13 mouse cellular contexts compared by ENCODE assay signal in genomic region chr9:57014766-57015165, GRCm38 (mm10). TPM values are rescaled to one million over a fixed set of nuclear protein-coding genes. Genes with fewer than 3 reads are reported as not detected.
A peak's percentile ranks its signal among the peaks of the same experiment; 100 is the strongest.
DNase-seq lines count a peak whose midpoint lies in the region; ATAC-seq and TF ChIP-seq lines count a peak whose summit lies in the region.
"Had no signal": no experiment of that assay in that cellular context is flagged by ENCODE, and none has a peak within 500 bp of the region (broad histone marks: within the 10 kb centered on the region; RNA-seq: fewer than 3 reads in every experiment).

No protein-coding gene starts in this region.

- no peak overlapping the region for H3K9ac ChIP-seq in heart, embryonic 12.5 days
- no peak overlapping the region for H3K9ac ChIP-seq in liver, postnatal 0 days (replicated peaks)
- no peak overlapping the region for H3K9ac ChIP-seq in liver, embryonic 11.5 days (ENCODE audit: low read depth, low read length)
- H3K9ac ChIP-seq: embryonic facial prominence, embryonic 12.5 days; forebrain, embryonic 13.5 days; limb, embryonic 12.5 days; stomach, embryonic 15.5 days had no signal

- intact Hi-C loops in heart, postnatal 36 days (cut with DNase I), result no loop called here

- 77% methylated on average over 1 of the region's 1 CpGs for WGBS in heart, embryonic 12.5 days
- WGBS in liver, postnatal 0 days (ENCODE audit: insufficient replicate concordance), result 79% methylated on average over 1 of the region's 1 CpGs
- 86% methylated on average over 1 of the region's 1 CpGs for WGBS in liver, embryonic 11.5 days

- ATAC-seq in heart, embryonic 12.5 days (ENCODE audit: insufficient number of reproducible peaks, low FRiP score), result no peak
- ATAC-seq in liver, postnatal 0 days, result no peak
- ATAC-seq in liver, embryonic 11.5 days (replicated peaks; ENCODE audit: low FRiP score), result no peak
- ATAC-seq: forebrain, embryonic 13.5 days had no signal

- no peak for TF ChIP-seq EP300 in liver, postnatal 0 days (IDR thresholded peaks at IDR 0.05; ENCODE audit: low read depth)

- peaks cover 13% of the 10 kb centered on the region for H3K36me3 ChIP-seq in heart, embryonic 12.5 days
- 0 out of 2 replicates have a peak, but pooled peaks cover under 1% of the 10 kb centered on the region for H3K36me3 ChIP-seq in liver, postnatal 0 days (replicated peaks; ENCODE audit: insufficient read depth, low read length)
- peaks cover 6% of the 10 kb centered on the region; the same call in 1 of the 2 replicates for H3K36me3 ChIP-seq in liver, embryonic 11.5 days (ENCODE audit: control insufficient read depth, insufficient read depth, low read length)

- TF ChIP-seq CTCF in liver, postnatal 0 days (IDR thresholded peaks at IDR 0.05; ENCODE audit: low read depth), result peak; percentile 41

- H3K4me1 ChIP-seq in heart, embryonic 12.5 days (replicated peaks), result no peaks in the 10 kb centered on the region
- H3K4me1 ChIP-seq in liver, postnatal 0 days (ENCODE audit: insufficient read depth), result no peaks in the 10 kb centered on the region
- H3K4me1 ChIP-seq in liver, embryonic 11.5 days (replicated peaks; ENCODE audit: control insufficient read depth, insufficient read depth, low read length), result no peaks in the 10 kb centered on the region
- H3K4me1 ChIP-seq: embryonic facial prominence, embryonic 12.5 days; forebrain, embryonic 13.5 days; limb, embryonic 12.5 days; stomach, embryonic 15.5 days had no signal

- H3K4me3 ChIP-seq in heart, embryonic 12.5 days, result no peak overlapping the region
- H3K4me3 ChIP-seq in liver, postnatal 0 days (ENCODE audit: low read depth, low read length), result no peak overlapping the region
- H3K4me3 ChIP-seq in liver, embryonic 11.5 days (ENCODE audit: low read depth, low read length), result no peak overlapping the region
- H3K4me3 ChIP-seq: embryonic facial prominence, embryonic 12.5 days; forebrain, embryonic 13.5 days; limb, embryonic 12.5 days; stomach, embryonic 15.5 days had no signal

- no peaks in the 10 kb centered on the region for H3K27me3 ChIP-seq in heart, embryonic 12.5 days (replicated peaks)
- no peaks in the 10 kb centered on the region for H3K27me3 ChIP-seq in liver, postnatal 0 days (ENCODE audit: insufficient read depth, low read length)
- H3K27me3 ChIP-seq in liver, embryonic 11.5 days (replicated peaks; ENCODE audit: control insufficient read depth, insufficient read depth, low read length), result no peaks in the 10 kb centered on the region
- H3K27me3 ChIP-seq: CH12.LX; embryonic facial prominence, embryonic 12.5 days; forebrain, embryonic 13.5 days; limb, embryonic 12.5 days; stomach, embryonic 15.5 days had no signal

- H3K9me3 ChIP-seq in heart, embryonic 12.5 days (replicated peaks), result 0 out of 2 replicates have a peak, but pooled peaks cover 3% of the 10 kb centered on the region
- H3K9me3 ChIP-seq in liver, postnatal 0 days (ENCODE audit: low read length), result no peaks in the 10 kb centered on the region
- no peaks in the 10 kb centered on the region for H3K9me3 ChIP-seq in liver, embryonic 11.5 days (ENCODE audit: control insufficient read depth, low read length)
- H3K9me3 ChIP-seq: embryonic facial prominence, embryonic 12.5 days; stomach, embryonic 15.5 days had no signal

- H3K27ac ChIP-seq in heart, embryonic 12.5 days (ENCODE audit: poor library complexity, severe bottlenecking), result no peak overlapping the region
- no peak overlapping the region for H3K27ac ChIP-seq in liver, postnatal 0 days (ENCODE audit: low read depth)
- no peak overlapping the region for H3K27ac ChIP-seq in liver, embryonic 11.5 days (ENCODE audit: low read depth, low read length)
- H3K27ac ChIP-seq: embryonic facial prominence, embryonic 12.5 days; forebrain, embryonic 13.5 days; limb, embryonic 12.5 days; stomach, embryonic 15.5 days had no signal

- H3K4me2 ChIP-seq in heart, embryonic 12.5 days, result no peak overlapping the region
- no peak overlapping the region for H3K4me2 ChIP-seq in liver, postnatal 0 days (ENCODE audit: low read depth, low read length)
- no peak overlapping the region for H3K4me2 ChIP-seq in liver, embryonic 11.5 days
- H3K4me2 ChIP-seq: embryonic facial prominence, embryonic 12.5 days; forebrain, embryonic 13.5 days; limb, embryonic 12.5 days; stomach, embryonic 15.5 days had no signal

- peak; percentile 96 for DNase-seq in heart, adult 11 months
- no peak for DNase-seq in liver, postnatal 0 days
- no peak for DNase-seq in liver, embryonic 11.5 days (ENCODE audit: low spot score)
- peak; percentile 8 to 18 for DNase-seq in heart, postnatal 36 days
- peak; percentile 19 for DNase-seq in skeletal muscle tissue, adult 2 months (ENCODE audit: low read depth, low spot score)
- DNase-seq in urinary bladder, postnatal 4 days (ENCODE audit: low spot score in 2 of 2), result no peak
- DNase-seq: cerebellum, adult 11-12 months had no signal

RNA-seq across cellular contexts. Expression of gene Ptpn9, which starts 20.0 kb away (rescaled TPM):
- polyA plus RNA-seq in heart, embryonic 12.5 days (2016; fragmentation: Nextera tagmentation; extraction: Ambion mirVana), result 22.4 and 22.9 TPM in 2 replicates
- polyA plus RNA-seq in liver, postnatal 0 days (2015; fragmentation: Nextera tagmentation; extraction: Ambion mirVana), result 4.9 and 5.0 TPM in 2 replicates
- polyA plus RNA-seq in liver, embryonic 11.5 days (2014; fragmentation: Nextera tagmentation; extraction: Ambion mirVana), result 14.0 and 14.8 TPM in 2 replicates
- total RNA-seq in heart, postnatal 36 days (2021), result 1 to 10 TPM; 8.2 to 8.6 TPM

RNA-seq across cellular contexts. Expression of gene Sin3a, which starts 57.1 kb away (rescaled TPM):
- 29.3 and 29.6 TPM in 2 replicates for polyA plus RNA-seq in heart, embryonic 12.5 days (2016; fragmentation: Nextera tagmentation; extraction: Ambion mirVana)
- 6.1 and 6.6 TPM in 2 replicates for polyA plus RNA-seq in liver, postnatal 0 days (2015; fragmentation: Nextera tagmentation; extraction: Ambion mirVana)
- 37.1 and 37.8 TPM in 2 replicates for polyA plus RNA-seq in liver, embryonic 11.5 days (2014; fragmentation: Nextera tagmentation; extraction: Ambion mirVana)
- total RNA-seq in heart, postnatal 36 days (2021), result 10 to 100 TPM; 31.6 to 40.1 TPM

Comparison
In these comparisons a context has a peak if more than half of its experiments do, and no peak if none do; other contexts are left out.
1. DNase-seq: peak in heart, adult 11 months (single experiment), heart, postnatal 36 days (2 of 2) and skeletal muscle tissue, adult 2 months (single experiment); none in liver, postnatal 0 days (single experiment), liver, embryonic 11.5 days (single experiment) and urinary bladder, postnatal 4 days (0 of 2).